Mouse (Mus musculus): ENCODE data around the gene Wnt7b. TPM values are rescaled to one million over a fixed set of nuclear protein-coding genes. Genes with fewer than 3 reads are reported as not detected.

The Wnt7b gene
- total RNA-seq, 2 experiments from 2014 or later: 46.4 to 47.6 TPM

GRCm38 (mm10) chr15:85610618-85611218 lies 28.4 kb upstream of the Wnt7b start:
- peak; percentile 94 for TF ChIP-seq CTCF (conservative IDR thresholded peaks at IDR 0.05)
- Histone ChIP-seq H3K4me3 (no peak overlapping the region), H3K27ac (peak overlapping the region; percentile 88)
- peak; percentile 81 to 85 for DNase-seq (ENCODE audit: low spot score in 2 of 2)

GRCm38 (mm10) chr15:85610120-85610519 lies 27.8 kb upstream of the Wnt7b start:
- no peak for TF ChIP-seq CTCF (conservative IDR thresholded peaks at IDR 0.05)
- no peak overlapping the region for H3K4me3 ChIP-seq
- DNase-seq (ENCODE audit: low spot score in 2 of 2): no peak
- H3K27ac ChIP-seq: peak overlapping the region; percentile 88; the same call in 1 of the 2 replicates

DNA sequence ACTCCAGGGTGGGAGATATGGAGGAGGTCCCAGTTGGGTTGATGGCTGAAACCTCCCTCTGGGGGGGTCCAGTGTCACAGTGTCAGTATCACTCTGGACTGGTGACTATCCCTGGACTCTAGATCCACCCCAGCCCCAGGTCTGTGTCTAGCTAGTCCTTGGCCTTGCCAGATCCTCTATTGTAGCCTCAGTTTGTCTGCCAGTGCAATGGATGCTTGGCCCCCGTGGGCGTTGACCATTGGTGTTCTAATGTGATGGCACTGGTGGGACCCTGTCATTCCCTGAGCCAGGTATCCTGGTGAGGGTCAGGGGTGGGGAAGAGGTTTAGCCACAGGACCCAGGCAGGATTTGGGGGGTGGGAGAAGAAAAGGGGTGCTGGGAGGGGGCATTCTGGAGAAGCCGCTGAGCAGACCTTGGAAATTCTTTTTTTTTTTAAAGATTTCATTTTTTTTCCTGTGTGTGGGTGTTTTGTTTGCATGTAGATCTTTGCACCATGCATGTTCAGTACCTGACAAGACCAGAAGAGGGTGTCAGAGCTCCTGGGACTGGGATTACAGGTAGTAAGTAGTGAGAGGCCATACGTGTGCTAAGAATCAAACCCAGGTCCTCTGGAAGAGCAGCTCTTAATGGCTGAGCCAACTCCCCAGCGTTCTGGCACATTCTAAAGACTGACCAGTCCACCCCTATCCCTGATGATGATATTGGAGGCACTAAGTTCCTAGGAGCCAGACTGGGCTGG lies 27.2 kb upstream of the Wnt7b start:
- peak; percentile 61 for TF ChIP-seq CTCF (conservative IDR thresholded peaks at IDR 0.05)
- no peak overlapping the region for H3K4me3 ChIP-seq
- peak overlapping the region; percentile 88; the same call in 1 of the 2 replicates for H3K27ac ChIP-seq
- no peak for DNase-seq (ENCODE audit: low spot score in 2 of 2)

DNA sequence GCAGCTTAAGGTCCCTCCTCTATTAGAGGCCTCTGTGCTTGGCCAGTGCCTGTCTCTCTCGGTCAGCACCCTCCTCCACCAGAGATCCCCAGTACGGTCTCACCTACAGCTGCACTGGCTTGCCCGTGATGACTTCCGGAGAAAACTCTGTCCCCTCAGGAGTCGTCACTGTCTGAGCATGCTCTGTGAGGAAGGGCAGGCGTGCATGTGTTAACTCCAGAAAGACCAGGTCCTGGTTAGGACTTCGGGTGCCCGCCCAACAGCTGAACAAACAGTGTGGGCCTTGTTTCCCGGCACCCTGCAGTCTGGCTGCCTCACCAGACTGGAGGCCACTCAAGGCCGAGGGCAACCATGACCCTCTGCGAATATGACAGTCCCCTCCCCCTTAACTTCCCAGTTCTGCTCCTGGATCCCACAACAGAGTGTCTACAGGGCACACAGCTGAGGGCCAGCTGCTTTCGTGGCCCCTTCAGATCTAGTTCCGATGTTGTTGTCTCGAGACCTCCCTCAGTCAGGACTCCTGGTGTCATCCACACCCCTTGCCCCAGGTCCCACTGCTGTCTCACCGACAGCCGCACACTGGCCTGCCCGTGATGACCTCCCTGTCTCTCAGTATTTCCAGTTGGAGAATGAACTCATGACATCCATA lies 23.8 kb upstream of the Wnt7b start:
- DNase-seq (ENCODE audit: low spot score in 2 of 2): no peak
- peak overlapping the region; percentile 69 for H3K27ac ChIP-seq
- TF ChIP-seq CTCF (conservative IDR thresholded peaks at IDR 0.05): no peak
- H3K4me3 ChIP-seq: peak overlapping the region; percentile 23; the same call in 1 of the 2 replicates

GRCm38 (mm10) chr15:85604938-85605337 lies 22.7 kb upstream of the Wnt7b start:
- Histone ChIP-seq H3K27ac (no peak overlapping the region), H3K4me3 (no peak overlapping the region)
- TF ChIP-seq CTCF (conservative IDR thresholded peaks at IDR 0.05): no peak
- no peak for DNase-seq (ENCODE audit: low spot score in 2 of 2)

DNA sequence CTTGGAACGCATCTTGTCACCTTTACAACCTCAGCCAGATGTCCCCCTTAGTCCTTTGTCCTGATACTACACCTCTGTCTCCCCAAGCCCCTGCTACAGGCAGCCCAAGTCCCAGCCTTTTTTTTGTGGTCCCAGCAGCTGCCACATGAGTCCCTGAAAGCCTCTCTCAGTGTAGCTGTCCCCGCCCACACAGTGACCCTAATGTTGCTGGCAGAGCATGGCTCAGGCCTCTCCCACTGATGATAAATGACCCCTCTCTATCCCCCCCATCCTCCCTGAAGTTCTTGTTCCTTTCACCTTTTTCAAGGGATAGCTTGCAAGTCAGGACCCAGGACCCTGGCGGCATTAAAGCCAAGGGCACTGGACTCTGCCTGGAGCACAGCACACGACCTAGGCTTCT lies 22.2 kb upstream of the Wnt7b start:
- H3K27ac ChIP-seq: no peak overlapping the region

DNA sequence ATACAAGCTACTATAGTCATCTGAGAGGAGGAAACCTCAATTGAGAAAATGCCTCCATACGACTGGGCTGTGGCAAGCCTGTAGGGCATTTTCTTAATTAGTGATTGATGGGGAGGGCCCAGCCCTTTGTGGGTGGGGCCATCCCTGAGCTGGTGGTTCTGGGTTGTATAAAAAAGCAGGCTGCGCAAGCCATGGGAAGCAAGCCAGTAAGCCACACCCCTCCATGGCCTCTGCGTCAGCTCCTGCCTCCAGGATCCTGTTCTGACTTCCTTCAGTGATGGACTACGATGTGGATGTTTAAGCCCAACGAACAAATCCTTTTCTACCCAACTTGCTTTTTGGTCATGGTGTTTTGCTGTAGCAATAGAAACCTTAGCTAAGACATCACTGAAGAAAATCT lies 21.1 kb upstream of the Wnt7b start:
- TF ChIP-seq CTCF (conservative IDR thresholded peaks at IDR 0.05): no peak
- no peak overlapping the region for H3K4me3 ChIP-seq
- H3K27ac ChIP-seq: no peak overlapping the region
- no peak for DNase-seq (ENCODE audit: low spot score in 2 of 2)

More for the DNA sequence above, 22.2 kb upstream of the Wnt7b start:
- no peak for DNase-seq (ENCODE audit: low spot score in 2 of 2)
- H3K4me3 ChIP-seq: no peak overlapping the region
- no peak for TF ChIP-seq CTCF (conservative IDR thresholded peaks at IDR 0.05)

GRCm38 (mm10) chr15:85602733-85603132 lies 20.5 kb upstream of the Wnt7b start:
- Histone ChIP-seq H3K4me3 (no peak overlapping the region), H3K27ac (no peak overlapping the region)
- no peak for TF ChIP-seq CTCF (conservative IDR thresholded peaks at IDR 0.05)
- no peak for DNase-seq (ENCODE audit: low spot score in 2 of 2)

DNA sequence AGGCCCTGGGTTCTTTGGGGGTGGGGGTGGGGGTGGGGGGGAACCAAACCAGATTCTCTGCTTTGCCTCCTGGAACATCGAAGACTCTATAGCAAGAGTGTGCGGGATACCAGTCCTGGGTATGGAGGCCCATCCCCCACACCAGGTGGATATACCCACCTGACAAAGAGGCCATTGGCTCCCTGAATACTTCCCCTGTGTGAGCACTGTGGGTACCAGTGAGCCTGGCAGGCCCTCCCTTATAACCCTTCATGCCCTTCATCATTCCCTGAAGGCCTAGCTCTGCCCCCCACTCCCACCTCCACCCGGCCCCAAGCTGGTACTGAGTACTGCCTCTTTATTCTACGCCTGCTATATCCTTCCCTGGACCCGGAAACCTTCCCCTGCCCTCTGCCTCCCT lies 19.7 kb upstream of the Wnt7b start:
- Histone ChIP-seq H3K4me3 (no peak overlapping the region), H3K27ac (no peak overlapping the region)
- no peak for DNase-seq (ENCODE audit: low spot score in 2 of 2)
- TF ChIP-seq CTCF (conservative IDR thresholded peaks at IDR 0.05): no peak

GRCm38 (mm10) chr15:85601202-85601601 lies 18.9 kb upstream of the Wnt7b start:
- H3K4me3 ChIP-seq: no peak overlapping the region
- no peak for TF ChIP-seq CTCF (conservative IDR thresholded peaks at IDR 0.05)
- no peak for DNase-seq (ENCODE audit: low spot score in 2 of 2)
- H3K27ac ChIP-seq: peak overlapping the region; percentile 61; the same call in 1 of the 2 replicates

DNA sequence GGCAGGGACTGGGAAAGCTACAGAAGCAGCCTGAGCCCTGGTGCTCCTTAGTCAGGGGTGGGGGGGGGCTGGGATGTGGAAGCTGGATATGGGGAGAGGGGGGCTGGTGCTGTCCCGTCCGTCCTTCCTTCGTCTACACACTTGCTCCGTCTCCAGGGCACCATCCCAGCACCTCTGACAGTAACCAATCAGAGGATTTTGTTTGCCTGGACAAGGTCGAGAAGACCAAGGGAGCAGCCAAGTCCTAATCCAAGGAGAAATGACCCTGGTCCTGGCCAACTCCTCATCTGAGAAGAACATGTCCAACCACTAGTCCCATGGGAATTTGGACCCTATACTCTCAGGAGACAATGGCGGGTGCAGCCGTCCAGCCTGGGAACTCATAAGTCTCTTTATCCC lies 18.4 kb upstream of the Wnt7b start:
- no peak overlapping the region for H3K4me3 ChIP-seq
- DNase-seq (ENCODE audit: low spot score in 2 of 2): no peak
- H3K27ac ChIP-seq: peak overlapping the region; percentile 61; the same call in 1 of the 2 replicates
- TF ChIP-seq CTCF (conservative IDR thresholded peaks at IDR 0.05): no peak

GRCm38 (mm10) chr15:85599887-85600695 lies 17.8 kb upstream of the Wnt7b start:
- H3K27ac ChIP-seq: peak overlapping the region; percentile 83
- TF ChIP-seq CTCF (conservative IDR thresholded peaks at IDR 0.05): no peak
- no peak for DNase-seq (ENCODE audit: low spot score in 2 of 2)

More at GRCm38 (mm10) chr15:85599887-85600695, 17.8 kb upstream of the Wnt7b start:
- H3K4me3 ChIP-seq: no peak overlapping the region

Data from layer of hippocampus, adult 2 months (tissue).